Mouse (Mus musculus): ENCODE measurements around the gene Mrps6. TPM values are rescaled to one million over a fixed set of nuclear protein-coding genes. Genes with fewer than 3 reads are reported as not detected.

Mrps6 gene
- polyA plus RNA-seq, 1 experiment from 2014 or later, result 149 TPM

DNA sequence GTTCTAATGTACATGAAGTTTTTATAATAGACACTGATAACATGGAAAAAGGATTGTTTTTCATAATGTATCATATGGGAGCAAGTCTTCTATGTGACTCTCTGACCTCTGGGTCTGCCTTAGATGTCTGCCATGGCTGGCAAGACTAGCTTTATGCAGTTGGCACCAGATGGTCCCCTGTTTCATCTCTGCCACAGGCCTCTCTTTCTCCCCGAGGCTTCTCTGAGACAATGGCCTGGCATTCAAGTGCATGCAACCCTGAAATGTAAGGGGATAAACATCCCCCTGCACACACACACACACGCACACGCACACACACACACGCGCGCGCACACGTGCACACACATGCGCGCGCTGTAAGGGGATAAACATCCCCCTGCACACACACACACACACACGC is 83.0 kb downstream of the Mrps6 start:
- no peak overlapping the region for H3K4me2 ChIP-seq (ENCODE audit: low read length)
- peaks cover 0 to 5% of the 10 kb centered on the region in 2 experiments; a peak in 1 of 4 replicates for H3K4me1 ChIP-seq (ENCODE audit: control insufficient read depth in 2 of 2, insufficient read depth in 2 of 2, low read length in 2 of 2)
- no peak for ATAC-seq (ENCODE audit: insufficient number of reproducible peaks, insufficient read depth, low FRiP score, low read depth)
- no peak overlapping the region for H3K4me3 ChIP-seq (ENCODE audit: control insufficient read depth in 1 of 2, insufficient read depth in 1 of 2, low read depth in 1 of 2, low read length in 2 of 2)
- H3K36me3 ChIP-seq (ENCODE audit: control insufficient read depth, insufficient read depth, low read length), result no peaks in the 10 kb centered on the region
- no peak overlapping the region for H3K9ac ChIP-seq (ENCODE audit: low read length)
- 97% methylated on average over 12 of the region's 12 CpGs for WGBS
- H3K27me3 ChIP-seq (ENCODE audit: control insufficient read depth, insufficient read depth, low read length), result no peaks in the 10 kb centered on the region
- H3K9me3 ChIP-seq (ENCODE audit: control insufficient read depth, low read length), result no peaks in the 10 kb centered on the region
- H3K27ac ChIP-seq (replicated peaks in 1 of 2; ENCODE audit: control insufficient read depth in 1 of 2, insufficient read depth in 1 of 2, low read depth in 2 of 2, low read length in 2 of 2), result no peak overlapping the region

DNA sequence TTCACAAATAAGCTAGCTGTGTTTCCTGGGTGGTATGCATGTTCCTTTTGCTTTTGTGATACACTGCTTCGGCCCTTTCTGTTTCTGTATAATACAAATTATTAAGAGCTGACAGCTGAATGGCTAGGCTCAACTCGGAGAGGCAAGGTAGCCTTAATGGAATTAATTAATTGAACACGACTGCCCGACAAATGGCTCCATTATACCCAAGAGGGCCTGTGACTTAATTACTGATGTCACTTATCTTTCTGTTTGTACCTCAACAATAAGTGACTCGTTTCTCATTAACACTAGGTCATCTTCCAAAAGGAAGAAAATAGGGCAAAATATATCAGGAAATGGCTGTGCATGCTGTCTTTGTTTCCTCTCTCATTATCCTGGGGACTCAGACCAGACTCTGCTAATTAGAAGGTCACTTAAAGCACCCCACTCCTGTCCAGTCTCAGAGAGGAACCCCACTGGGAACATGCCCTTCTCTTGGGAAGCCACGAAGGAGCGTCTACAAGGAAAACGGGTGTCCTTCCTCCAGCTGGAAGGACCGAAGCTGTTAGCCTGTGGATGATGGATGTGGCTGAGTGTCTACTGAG is 84.4 kb downstream of the Mrps6 start:
- H3K9ac ChIP-seq (ENCODE audit: low read length), result no peak overlapping the region
- no peak overlapping the region for H3K4me2 ChIP-seq (ENCODE audit: low read length)
- 78% methylated on average over 9 of the region's 9 CpGs for whole genome bisulfite sequencing
- peaks cover 0 to 5% of the 10 kb centered on the region in 2 experiments; a peak in 1 of 4 replicates for H3K4me1 ChIP-seq (ENCODE audit: control insufficient read depth in 2 of 2, insufficient read depth in 2 of 2, low read length in 2 of 2)
- no peak for ATAC-seq (ENCODE audit: insufficient number of reproducible peaks, insufficient read depth, low FRiP score, low read depth)
- no peaks in the 10 kb centered on the region for H3K36me3 ChIP-seq (ENCODE audit: control insufficient read depth, insufficient read depth, low read length)
- H3K9me3 ChIP-seq (ENCODE audit: control insufficient read depth, low read length), result no peaks in the 10 kb centered on the region
- H3K4me3 ChIP-seq (ENCODE audit: control insufficient read depth in 1 of 2, insufficient read depth in 1 of 2, low read depth in 1 of 2, low read length in 2 of 2), result no peak overlapping the region
- no peaks in the 10 kb centered on the region for H3K27me3 ChIP-seq (ENCODE audit: control insufficient read depth, insufficient read depth, low read length)
- H3K27ac ChIP-seq (replicated peaks in 1 of 2; ENCODE audit: control insufficient read depth in 1 of 2, insufficient read depth in 1 of 2, low read depth in 2 of 2, low read length in 2 of 2), result no peak overlapping the region

GRCm38 (mm10) chr16:92147631-92148366 is 89.7 kb downstream of the Mrps6 start:
- H3K27me3 ChIP-seq (ENCODE audit: control insufficient read depth, insufficient read depth, low read length), result no peaks in the 10 kb centered on the region
- no peak overlapping the region for H3K9ac ChIP-seq (ENCODE audit: low read length)
- H3K4me3 ChIP-seq (ENCODE audit: control insufficient read depth in 1 of 2, insufficient read depth in 1 of 2, low read depth in 1 of 2, low read length in 2 of 2), result no peak overlapping the region
- WGBS, result 83% methylated on average over 12 of the region's 12 CpGs
- no peaks in the 10 kb centered on the region for H3K36me3 ChIP-seq (ENCODE audit: control insufficient read depth, insufficient read depth, low read length)
- H3K4me2 ChIP-seq (ENCODE audit: low read length), result no peak overlapping the region
- no peaks in the 10 kb centered on the region for H3K9me3 ChIP-seq (ENCODE audit: control insufficient read depth, low read length)
- H3K4me1 ChIP-seq (ENCODE audit: control insufficient read depth in 2 of 2, insufficient read depth in 2 of 2, low read length in 2 of 2), result no peaks in the 10 kb centered on the region
- H3K27ac ChIP-seq (replicated peaks in 1 of 2; ENCODE audit: control insufficient read depth in 1 of 2, insufficient read depth in 1 of 2, low read depth in 2 of 2, low read length in 2 of 2), result no peak overlapping the region
- ATAC-seq (ENCODE audit: insufficient number of reproducible peaks, insufficient read depth, low FRiP score, low read depth), result no peak

- no peak overlapping the region for H3K27ac ChIP-seq (replicated peaks in 1 of 2; ENCODE audit: control insufficient read depth in 1 of 2, insufficient read depth in 1 of 2, low read depth in 2 of 2, low read length in 2 of 2)
- no peak overlapping the region for H3K4me3 ChIP-seq (ENCODE audit: control insufficient read depth in 1 of 2, insufficient read depth in 1 of 2, low read depth in 1 of 2, low read length in 2 of 2)
- H3K4me2 ChIP-seq (ENCODE audit: low read length), result no peak overlapping the region
- H3K27me3 ChIP-seq (ENCODE audit: control insufficient read depth, insufficient read depth, low read length), result no peaks in the 10 kb centered on the region
- no peaks in the 10 kb centered on the region for H3K36me3 ChIP-seq (ENCODE audit: control insufficient read depth, insufficient read depth, low read length)
- no peaks in the 10 kb centered on the region for H3K4me1 ChIP-seq (ENCODE audit: control insufficient read depth in 2 of 2, insufficient read depth in 2 of 2, low read length in 2 of 2)
- WGBS, result 68% methylated on average over 2 of the region's 2 CpGs
- H3K9me3 ChIP-seq (ENCODE audit: control insufficient read depth, low read length), result no peaks in the 10 kb centered on the region
- ATAC-seq (ENCODE audit: insufficient number of reproducible peaks, insufficient read depth, low FRiP score, low read depth), result no peak
- H3K9ac ChIP-seq (ENCODE audit: low read length), result no peak overlapping the region
Measured at GRCm38 (mm10) chr16:92148367-92148728, 90.3 kb downstream of the Mrps6 start.

GRCm38 (mm10) chr16:92150975-92151374 is 92.9 kb downstream of the Mrps6 start:
- Histone ChIP-seq H3K9ac (ENCODE audit: low read length) (no peak overlapping the region), H3K27me3 (ENCODE audit: control insufficient read depth, insufficient read depth, low read length) (no peaks in the 10 kb centered on the region), H3K4me2 (ENCODE audit: low read length) (no peak overlapping the region), H3K27ac (replicated peaks in 1 of 2; ENCODE audit: control insufficient read depth in 1 of 2, insufficient read depth in 1 of 2, low read depth in 2 of 2, low read length in 2 of 2) (no peak overlapping the region), H3K36me3 (ENCODE audit: control insufficient read depth, insufficient read depth, low read length) (no peaks in the 10 kb centered on the region), H3K9me3 (ENCODE audit: control insufficient read depth, low read length) (no peaks in the 10 kb centered on the region), H3K4me1 (ENCODE audit: control insufficient read depth in 2 of 2, insufficient read depth in 2 of 2, low read length in 2 of 2) (no peaks in the 10 kb centered on the region), H3K4me3 (ENCODE audit: control insufficient read depth in 1 of 2, insufficient read depth in 1 of 2, low read depth in 1 of 2, low read length in 2 of 2) (no peak overlapping the region)
- 54% methylated on average over 4 of the region's 4 CpGs for WGBS
- ATAC-seq (ENCODE audit: insufficient number of reproducible peaks, insufficient read depth, low FRiP score, low read depth), result no peak

- ATAC-seq (ENCODE audit: insufficient number of reproducible peaks, insufficient read depth, low FRiP score, low read depth), result no peak
- peak overlapping the region; percentile 95 for H3K4me2 ChIP-seq (ENCODE audit: low read length)
- no peaks in the 10 kb centered on the region for H3K9me3 ChIP-seq (ENCODE audit: control insufficient read depth, low read length)
- 0 out of 4 replicates have a peak overlapping the region, but pooled peaks of 1 of the 2 experiments have one; percentile 30 for H3K27ac ChIP-seq (replicated peaks in 1 of 2; ENCODE audit: control insufficient read depth in 1 of 2, insufficient read depth in 1 of 2, low read depth in 2 of 2, low read length in 2 of 2)
- H3K9ac ChIP-seq (ENCODE audit: low read length), result peak overlapping the region; percentile 61
- peaks cover 6% of the 10 kb centered on the region in 2 experiments; a peak in 3 of 4 replicates for H3K4me1 ChIP-seq (ENCODE audit: control insufficient read depth in 2 of 2, insufficient read depth in 2 of 2, low read length in 2 of 2)
- H3K27me3 ChIP-seq (ENCODE audit: control insufficient read depth, insufficient read depth, low read length), result no peaks in the 10 kb centered on the region
- H3K4me3 ChIP-seq (ENCODE audit: control insufficient read depth in 1 of 2, insufficient read depth in 1 of 2, low read depth in 1 of 2, low read length in 2 of 2), result peak overlapping the region; percentile 53
- WGBS, result 3% methylated on average over 14 of the region's 14 CpGs
- H3K36me3 ChIP-seq (ENCODE audit: control insufficient read depth, insufficient read depth, low read length), result no peaks in the 10 kb centered on the region
Measured at GRCm38 (mm10) chr16:92158021-92158455, 100.0 kb downstream of the Mrps6 start.

- Histone ChIP-seq H3K9ac (ENCODE audit: low read length) (peak overlapping the region; percentile 61), H3K9me3 (ENCODE audit: control insufficient read depth, low read length) (no peaks in the 10 kb centered on the region), H3K27me3 (ENCODE audit: control insufficient read depth, insufficient read depth, low read length) (no peaks in the 10 kb centered on the region), H3K27ac (replicated peaks in 1 of 2; ENCODE audit: control insufficient read depth in 1 of 2, insufficient read depth in 1 of 2, low read depth in 2 of 2, low read length in 2 of 2) (peak overlapping the region in 1 of 2 experiments; percentile 30; a peak in 1 of 4 replicates), H3K4me1 (ENCODE audit: control insufficient read depth in 2 of 2, insufficient read depth in 2 of 2, low read length in 2 of 2) (peaks cover 6% of the 10 kb centered on the region in 2 experiments; a peak in 3 of 4 replicates), H3K4me3 (ENCODE audit: control insufficient read depth in 1 of 2, insufficient read depth in 1 of 2, low read depth in 1 of 2, low read length in 2 of 2) (peak overlapping the region; percentile 53), H3K4me2 (ENCODE audit: low read length) (peak overlapping the region; percentile 95), H3K36me3 (ENCODE audit: control insufficient read depth, insufficient read depth, low read length) (no peaks in the 10 kb centered on the region)
- 4% methylated on average over 22 of the region's 30 CpGs for WGBS
- ATAC-seq (ENCODE audit: insufficient number of reproducible peaks, insufficient read depth, low FRiP score, low read depth), result peak; percentile 87
Measured at GRCm38 (mm10) chr16:92158461-92159091, 100.5 kb downstream of the Mrps6 start.

Measured in heart, embryonic 14.5 days (tissue).